Mouse (Mus musculus) liver, embryonic 14.5 days (tissue): ENCODE measurements at regions not wholly inside any gene's neighbourhood (a gene's known extent, or its start where the extent isn't known, plus 50 kb on each side); places are given as distances from the start of the nearest gene placed in this dataset.

Experiments used
- CTCF ChIP-seq: IDR thresholded peaks from 2 replicates; pipeline ENCODE4 v1.5.1; 2016; ENCODE audit warnings: antibody characterized with exemption, low read depth, control low read depth
- EP300 ChIP-seq: IDR thresholded peaks from 2 replicates; pipeline ENCODE4 v1.6.1; 2016; ENCODE audit warnings: antibody characterized with exemption, low read depth

DNA sequence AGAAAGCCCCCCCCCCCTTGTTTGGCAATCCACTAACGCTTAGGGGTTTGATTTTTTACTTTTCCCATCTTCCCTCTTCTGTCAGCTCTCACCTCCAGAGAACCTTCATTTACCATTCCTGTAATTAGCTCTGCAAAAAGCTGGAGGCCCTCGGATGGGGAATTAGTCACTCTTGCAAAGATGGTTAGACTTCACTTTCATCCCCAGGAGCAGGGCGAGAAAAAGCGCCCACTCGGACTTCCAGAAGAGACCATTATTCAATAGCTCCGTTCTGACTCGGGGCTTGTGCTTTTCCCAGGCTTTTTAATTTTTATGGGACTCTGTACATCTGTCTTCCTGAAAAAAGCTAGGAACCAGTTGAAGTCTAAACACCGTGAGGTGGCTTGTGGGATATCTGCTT lies 73.7 kb upstream of the Map4k3 start:
- no peak for TF ChIP-seq CTCF
- no peak for TF ChIP-seq EP300
